Comparison of ENCODE assay signal across 25 mouse cellular contexts in genomic region chr3:38967480-38967879, GRCm38 (mm10).
"Had no signal": no experiment of that assay in that cellular context is flagged by ENCODE, and none has a peak within 500 bp of the region (broad histone marks: within the 10 kb centered on the region; RNA-seq: fewer than 3 reads in every experiment).

No protein-coding gene starts in this region.

- H3K4me3 ChIP-seq: heart, adult 2 months; heart, embryonic 13.5 days; heart, embryonic 15.5 days; hindbrain, embryonic 15.5 days; kidney, embryonic 15.5 days; limb, embryonic 13.5 days; limb, embryonic 15.5 days; liver, embryonic 12.5 days had no signal

- H3K27me3 ChIP-seq: heart, embryonic 13.5 days; heart, embryonic 15.5 days; hindbrain, embryonic 15.5 days; kidney, embryonic 15.5 days; limb, embryonic 13.5 days; limb, embryonic 15.5 days; liver, embryonic 12.5 days had no signal

- H3K9me3 ChIP-seq: heart, embryonic 13.5 days; heart, embryonic 15.5 days; hindbrain, embryonic 15.5 days; kidney, embryonic 15.5 days; limb, embryonic 13.5 days; limb, embryonic 15.5 days; liver, embryonic 12.5 days had no signal

- H3K9ac ChIP-seq: heart, embryonic 13.5 days; heart, embryonic 15.5 days; hindbrain, embryonic 15.5 days; kidney, embryonic 15.5 days; limb, embryonic 13.5 days; limb, embryonic 15.5 days; liver, embryonic 12.5 days; liver, embryonic 14.5 days had no signal

- H3K36me3 ChIP-seq: heart, embryonic 15.5 days; liver, embryonic 12.5 days had no signal

- H3K4me2 ChIP-seq: heart, embryonic 11.5 days; heart, embryonic 13.5 days; heart, embryonic 15.5 days; hindbrain, embryonic 15.5 days; kidney, embryonic 15.5 days; limb, embryonic 13.5 days; limb, embryonic 15.5 days; liver, embryonic 12.5 days had no signal

- DNase-seq: gastrocnemius, postnatal 14 days; gastrocnemius, postnatal 36 days; heart, adult 11 months; heart, adult 2 months; heart, postnatal 14 days; heart, postnatal 36 days; kidney, adult 11 months; kidney, adult 2 months; kidney, adult 9 months; kidney, postnatal 14 days; kidney, postnatal 36 days; layer of hippocampus, adult 9-11 months; layer of hippocampus, postnatal 36 days; left cerebral cortex, postnatal 4 days had no signal

- H3K27ac ChIP-seq: heart, adult 2 months; heart, embryonic 13.5 days; heart, embryonic 15.5 days; hindbrain, embryonic 15.5 days; kidney, embryonic 15.5 days; kidney, postnatal 0 days; limb, embryonic 13.5 days; limb, embryonic 15.5 days; liver, embryonic 12.5 days; liver, embryonic 14.5 days had no signal

- ATAC-seq: intestine, embryonic 16.5 days; liver, embryonic 12.5 days had no signal

- H3K4me1 ChIP-seq: heart, embryonic 13.5 days; heart, embryonic 15.5 days; hindbrain, embryonic 15.5 days; kidney, embryonic 15.5 days; limb, embryonic 13.5 days; limb, embryonic 15.5 days; liver, embryonic 12.5 days had no signal
